Mouse (Mus musculus): ENCODE results near the gene Stkld1. TPM values are rescaled to one million over a fixed set of nuclear protein-coding genes. Genes with fewer than 3 reads are reported as not detected.

Stkld1 gene
- polyA plus RNA-seq, 1 experiment = not detected

GRCm38 (mm10) chr2:26952193-26952592 is 18.3 kb downstream of the Stkld1 start:
- Histone ChIP-seq H3K79me3 (ENCODE audit: low read depth) (no peaks in the 10 kb centered on the region), H3ac (ENCODE audit: control insufficient read depth, insufficient read length, low read depth) (no peak overlapping the region), H3K36me3 (ENCODE audit: control insufficient read depth, insufficient read depth) (peaks cover 54% of the 10 kb centered on the region), H3K79me2 (ENCODE audit: control insufficient read depth, insufficient read depth) (no peaks in the 10 kb centered on the region), H3K27me3 (ENCODE audit: control insufficient read depth, insufficient read depth, insufficient read length) (no peaks in the 10 kb centered on the region), H3K4me3 (ENCODE audit: insufficient read depth, poor library complexity, severe bottlenecking) (no peak overlapping the region)
- TF ChIP-seq MYOD1 (IDR thresholded peaks at IDR 0.05; ENCODE audit: control insufficient read depth, insufficient read length, low read depth) = no peak

GRCm38 (mm10) chr2:26952866-26953265 is 19.0 kb downstream of the Stkld1 start:
- peaks cover 61% of the 10 kb centered on the region for H3K36me3 ChIP-seq (ENCODE audit: control insufficient read depth, insufficient read depth)
- no peak overlapping the region for H3K4me3 ChIP-seq (ENCODE audit: insufficient read depth, poor library complexity, severe bottlenecking)
- no peaks in the 10 kb centered on the region for H3K79me3 ChIP-seq (ENCODE audit: low read depth)
- no peaks in the 10 kb centered on the region for H3K79me2 ChIP-seq (ENCODE audit: control insufficient read depth, insufficient read depth)
- H3ac ChIP-seq (ENCODE audit: control insufficient read depth, insufficient read length, low read depth) = no peak overlapping the region
- no peak for TF ChIP-seq CEBPB (IDR thresholded peaks at IDR 0.05; ENCODE audit: low read depth)
- TF ChIP-seq USF1 (IDR thresholded peaks at IDR 0.05; ENCODE audit: low read depth) = no peak
- no peak for TF ChIP-seq MYOD1 (IDR thresholded peaks at IDR 0.05; ENCODE audit: control insufficient read depth, insufficient read length, low read depth)
- no peak for TF ChIP-seq MYOG (IDR thresholded peaks at IDR 0.05; ENCODE audit: control insufficient read depth, extremely low read depth, insufficient read length)
- TF ChIP-seq MAX (IDR thresholded peaks at IDR 0.05) = no peak
- TF ChIP-seq FOSL1 (IDR thresholded peaks at IDR 0.05; ENCODE audit: insufficient read depth, low read length, poor library complexity, severe bottlenecking) = no peak
- TF ChIP-seq CTCF (IDR thresholded peaks at IDR 0.05; ENCODE audit: control insufficient read depth, insufficient read depth, insufficient read length) = no peak
- no peaks in the 10 kb centered on the region for H3K27me3 ChIP-seq (ENCODE audit: control insufficient read depth, insufficient read depth, insufficient read length)

GRCm38 (mm10) chr2:26954735-26955395 is 21.0 kb downstream of the Stkld1 start:
- H3K36me3 ChIP-seq (ENCODE audit: control insufficient read depth, insufficient read depth) = peaks cover 77% of the 10 kb centered on the region
- peaks cover 6% of the 10 kb centered on the region for H3K79me2 ChIP-seq (ENCODE audit: control insufficient read depth, insufficient read depth)
- no peaks in the 10 kb centered on the region for H3K79me3 ChIP-seq (ENCODE audit: low read depth)
- TF ChIP-seq MYOG (IDR thresholded peaks at IDR 0.05; ENCODE audit: control insufficient read depth, extremely low read depth, insufficient read length) = no peak
- TF ChIP-seq USF1 (IDR thresholded peaks at IDR 0.05; ENCODE audit: low read depth) = no peak
- TF ChIP-seq CTCF (IDR thresholded peaks at IDR 0.05; ENCODE audit: control insufficient read depth, insufficient read depth, insufficient read length) = no peak
- TF ChIP-seq MYOD1 (IDR thresholded peaks at IDR 0.05; ENCODE audit: control insufficient read depth, insufficient read length, low read depth) = no peak
- no peak for TF ChIP-seq FOSL1 (IDR thresholded peaks at IDR 0.05; ENCODE audit: insufficient read depth, low read length, poor library complexity, severe bottlenecking)
- no peak for TF ChIP-seq CEBPB (IDR thresholded peaks at IDR 0.05; ENCODE audit: low read depth)
- TF ChIP-seq MAX (IDR thresholded peaks at IDR 0.05) = no peak
- no peaks in the 10 kb centered on the region for H3K27me3 ChIP-seq (ENCODE audit: control insufficient read depth, insufficient read depth, insufficient read length)
- H3ac ChIP-seq (ENCODE audit: control insufficient read depth, insufficient read length, low read depth) = no peak overlapping the region
- H3K4me3 ChIP-seq (ENCODE audit: insufficient read depth, poor library complexity, severe bottlenecking) = no peak overlapping the region

GRCm38 (mm10) chr2:26956811-26957487 is 23.1 kb downstream of the Stkld1 start:
- peaks cover 27% of the 10 kb centered on the region for H3K79me2 ChIP-seq (ENCODE audit: control insufficient read depth, insufficient read depth)
- H3ac ChIP-seq (ENCODE audit: control insufficient read depth, insufficient read length, low read depth) = no peak overlapping the region
- no peak for TF ChIP-seq MYOD1 (IDR thresholded peaks at IDR 0.05; ENCODE audit: control insufficient read depth, insufficient read length, low read depth)
- no peak for TF ChIP-seq USF1 (IDR thresholded peaks at IDR 0.05; ENCODE audit: low read depth)
- no peak overlapping the region for H3K4me3 ChIP-seq (ENCODE audit: insufficient read depth, poor library complexity, severe bottlenecking)
- peaks cover 4% of the 10 kb centered on the region for H3K79me3 ChIP-seq (ENCODE audit: low read depth)
- peaks cover 89% of the 10 kb centered on the region for H3K36me3 ChIP-seq (ENCODE audit: control insufficient read depth, insufficient read depth)
- H3K27me3 ChIP-seq (ENCODE audit: control insufficient read depth, insufficient read depth, insufficient read length) = no peaks in the 10 kb centered on the region

- H3K4me3 ChIP-seq (ENCODE audit: insufficient read depth, poor library complexity, severe bottlenecking) = no peak overlapping the region
- no peaks in the 10 kb centered on the region for H3K27me3 ChIP-seq (ENCODE audit: control insufficient read depth, insufficient read depth, insufficient read length)
- TF ChIP-seq FOSL1 (IDR thresholded peaks at IDR 0.05; ENCODE audit: insufficient read depth, low read length, poor library complexity, severe bottlenecking) (no peak), MYOG (IDR thresholded peaks at IDR 0.05; ENCODE audit: control insufficient read depth, extremely low read depth, insufficient read length) (no peak), MYOD1 (IDR thresholded peaks at IDR 0.05; ENCODE audit: control insufficient read depth, insufficient read length, low read depth) (no peak), USF1 (IDR thresholded peaks at IDR 0.05; ENCODE audit: low read depth) (no peak), CEBPB (IDR thresholded peaks at IDR 0.05; ENCODE audit: low read depth) (no peak), CTCF (IDR thresholded peaks at IDR 0.05; ENCODE audit: control insufficient read depth, insufficient read depth, insufficient read length) (no peak), MAX (IDR thresholded peaks at IDR 0.05) (no peak)
- no peak overlapping the region for H3ac ChIP-seq (ENCODE audit: control insufficient read depth, insufficient read length, low read depth)
- peaks cover 4% of the 10 kb centered on the region for H3K79me3 ChIP-seq (ENCODE audit: low read depth)
- peaks cover 32% of the 10 kb centered on the region for H3K79me2 ChIP-seq (ENCODE audit: control insufficient read depth, insufficient read depth)
- H3K36me3 ChIP-seq (ENCODE audit: control insufficient read depth, insufficient read depth) = peaks cover 93% of the 10 kb centered on the region
These were observed 23.6 kb downstream of the Stkld1 start for GRCm38 (mm10) chr2:26957488-26957859.

GRCm38 (mm10) chr2:26960756-26961155 is 26.9 kb downstream of the Stkld1 start:
- H3K4me3 ChIP-seq (ENCODE audit: insufficient read depth, poor library complexity, severe bottlenecking) = no peak overlapping the region
- H3K27me3 ChIP-seq (ENCODE audit: control insufficient read depth, insufficient read depth, insufficient read length) = no peaks in the 10 kb centered on the region
- peaks cover 49% of the 10 kb centered on the region for H3K79me2 ChIP-seq (ENCODE audit: control insufficient read depth, insufficient read depth)
- TF ChIP-seq MYOD1 (IDR thresholded peaks at IDR 0.05; ENCODE audit: control insufficient read depth, insufficient read length, low read depth) = no peak
- no peak for TF ChIP-seq FOSL1 (IDR thresholded peaks at IDR 0.05; ENCODE audit: insufficient read depth, low read length, poor library complexity, severe bottlenecking)
- TF ChIP-seq CEBPB (IDR thresholded peaks at IDR 0.05; ENCODE audit: low read depth) = no peak
- no peak for TF ChIP-seq MAX (IDR thresholded peaks at IDR 0.05)
- no peak for TF ChIP-seq USF1 (IDR thresholded peaks at IDR 0.05; ENCODE audit: low read depth)
- no peak for TF ChIP-seq MYOG (IDR thresholded peaks at IDR 0.05; ENCODE audit: control insufficient read depth, extremely low read depth, insufficient read length)
- H3ac ChIP-seq (ENCODE audit: control insufficient read depth, insufficient read length, low read depth) = no peak overlapping the region
- peaks cover 68% of the 10 kb centered on the region for H3K36me3 ChIP-seq (ENCODE audit: control insufficient read depth, insufficient read depth)
- peaks cover 18% of the 10 kb centered on the region for H3K79me3 ChIP-seq (ENCODE audit: low read depth)
